Mouse (Mus musculus) right cerebral cortex, adult 18-20 months (tissue): Measurements from ENCODE around the gene Klf9.
A peak's percentile ranks its signal among the peaks of the same experiment; 100 is the strongest.
"Not testable (repeated sequence)": the region's sequence is repeated elsewhere in the genome, so short reads cannot be mapped to it uniquely, and the experiment has no call there.

Experiments
- DNase-seq: peaks from one replicate; pipeline ENCODE4 v3.0.0; 2022; ENCODE audit warnings: mixed read lengths

Gene Klf9

DNA sequence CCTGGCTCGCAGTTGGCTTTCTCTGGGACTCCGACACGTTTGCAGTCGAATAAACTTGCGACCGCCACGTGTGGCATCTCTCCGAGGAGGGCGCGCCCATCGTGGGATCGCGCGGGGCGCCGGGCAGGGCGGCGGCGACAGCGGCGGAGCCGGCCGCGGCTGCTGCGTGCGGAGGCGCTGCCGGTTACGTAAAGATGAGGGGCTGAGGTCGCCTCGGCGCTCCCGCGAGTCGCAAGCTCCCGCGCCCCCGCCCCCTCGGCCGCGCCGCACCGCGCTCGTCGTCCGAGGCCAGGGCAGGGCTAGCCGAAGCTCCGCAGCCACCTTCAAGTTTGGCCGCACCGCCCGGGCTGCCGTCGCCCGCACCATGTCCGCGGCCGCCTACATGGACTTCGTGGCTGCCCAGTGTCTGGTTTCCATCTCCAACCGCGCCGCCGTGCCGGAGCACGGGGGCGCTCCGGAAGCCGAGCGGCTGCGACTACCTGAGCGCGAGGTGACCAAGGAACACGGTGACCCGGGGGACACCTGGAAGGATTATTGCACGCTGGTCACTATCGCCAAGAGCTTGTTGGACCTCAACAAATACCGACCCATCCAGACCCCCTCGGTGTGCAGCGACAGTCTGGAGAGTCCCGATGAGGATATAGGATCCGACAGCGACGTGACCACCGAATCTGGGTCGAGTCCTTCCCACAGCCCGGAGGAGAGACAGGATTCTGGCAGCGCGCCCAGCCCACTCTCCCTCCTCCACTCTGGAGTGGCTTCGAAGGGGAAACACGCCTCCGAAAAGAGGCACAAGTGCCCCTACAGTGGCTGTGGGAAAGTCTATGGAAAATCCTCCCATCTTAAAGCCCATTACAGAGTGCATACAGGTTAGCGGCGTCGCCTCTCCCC is 610 bp downstream of the Klf9 start:
- peak; percentile 79 for DNase-seq

GRCm38 (mm10) chr19:23142427-23143073 is 1.5 kb downstream of the Klf9 start:
- no peak for DNase-seq

DNA sequence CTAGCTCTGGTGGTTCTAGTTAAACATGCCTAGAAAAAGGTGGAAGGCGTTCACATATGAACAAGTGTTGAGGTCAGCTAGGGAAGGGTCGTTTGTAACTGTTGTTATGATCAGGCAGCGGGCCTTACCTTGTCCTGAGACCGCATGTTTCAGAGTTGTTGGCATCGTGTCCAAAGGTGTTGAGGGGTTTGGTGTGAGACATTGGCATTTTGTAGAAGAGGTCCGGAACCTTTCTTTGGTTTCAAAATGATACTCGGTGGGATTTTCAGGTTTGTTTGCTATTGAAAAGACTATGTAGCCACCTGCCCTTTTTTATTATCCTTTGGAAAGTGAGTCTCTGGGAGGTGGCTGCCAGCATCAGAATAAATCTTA is 2.0 kb downstream of the Klf9 start:
- DNase-seq, result no peak

DNA sequence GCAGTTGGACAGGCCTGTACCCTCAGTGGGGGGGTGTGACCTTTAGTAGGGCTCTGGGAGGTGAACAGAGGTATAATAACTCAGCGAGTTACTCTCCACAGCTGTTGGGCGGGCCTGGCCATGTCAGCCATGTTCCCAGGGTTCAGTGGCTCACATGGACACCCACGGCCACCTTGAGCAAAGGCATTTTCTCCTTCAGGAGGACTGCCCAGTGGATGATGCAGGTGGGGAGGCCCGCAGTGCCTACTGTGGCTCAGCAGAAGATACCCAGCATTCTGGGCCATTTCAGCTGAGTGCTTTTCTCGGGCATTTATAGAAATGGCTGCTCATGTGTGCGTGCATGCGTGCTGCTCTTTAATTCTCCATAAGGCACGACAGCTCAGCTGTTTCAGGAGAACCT is 2.5 kb downstream of the Klf9 start:
- DNase-seq, result no peak

- DNase-seq, result no peak
These were observed 3.0 kb downstream of the Klf9 start for GRCm38 (mm10) chr19:23144031-23144430.

DNA sequence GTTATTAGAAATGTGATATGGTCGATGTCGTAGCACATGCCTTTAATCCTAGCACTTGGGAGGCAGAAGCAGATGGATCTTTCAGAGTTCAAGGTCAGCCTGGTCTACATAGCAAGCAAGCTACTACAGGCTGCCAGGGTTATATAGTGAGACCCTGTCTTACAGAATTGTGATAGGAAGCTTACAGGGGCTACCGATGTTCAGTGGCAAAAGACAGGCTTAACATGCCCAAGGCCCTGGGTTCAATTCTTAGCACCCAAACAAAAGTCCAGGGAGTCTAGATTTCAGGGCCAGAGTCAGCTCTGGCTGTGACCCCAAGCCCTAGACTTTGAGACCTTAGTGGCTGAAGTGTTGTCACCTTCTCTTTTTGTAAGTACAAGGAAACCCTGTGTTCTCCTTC is 4.1 kb downstream of the Klf9 start:
- no peak for DNase-seq

GRCm38 (mm10) chr19:23145575-23145974 is 4.5 kb downstream of the Klf9 start:
- DNase-seq, result not testable (repeated sequence)

DNA sequence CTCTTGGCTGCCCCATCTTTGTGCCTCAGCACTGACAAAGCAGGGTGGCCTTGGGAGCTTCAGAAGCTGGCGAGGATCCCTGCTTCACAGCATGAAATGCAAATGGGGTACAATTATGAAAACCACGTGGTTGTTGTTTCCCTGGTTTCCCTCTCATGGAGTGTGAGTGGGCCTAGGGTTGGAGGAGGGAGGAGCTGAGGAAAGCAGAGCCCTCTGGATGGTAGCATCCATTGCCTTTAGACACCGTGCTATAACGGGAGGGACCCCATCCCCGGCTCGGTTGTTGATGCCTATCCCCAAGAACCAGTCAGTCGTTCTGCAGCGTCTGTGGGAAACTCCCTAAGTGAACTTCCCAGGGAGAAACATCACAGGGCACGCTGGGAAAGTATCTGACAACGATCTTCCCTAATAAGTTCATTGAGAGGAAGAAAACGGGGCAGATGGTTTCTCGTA is 5.4 kb downstream of the Klf9 start:
- DNase-seq, result peak; percentile 84

- peak; percentile 84 for DNase-seq
These were observed 6.3 kb downstream of the Klf9 start for GRCm38 (mm10) chr19:23147026-23147966.

DNA sequence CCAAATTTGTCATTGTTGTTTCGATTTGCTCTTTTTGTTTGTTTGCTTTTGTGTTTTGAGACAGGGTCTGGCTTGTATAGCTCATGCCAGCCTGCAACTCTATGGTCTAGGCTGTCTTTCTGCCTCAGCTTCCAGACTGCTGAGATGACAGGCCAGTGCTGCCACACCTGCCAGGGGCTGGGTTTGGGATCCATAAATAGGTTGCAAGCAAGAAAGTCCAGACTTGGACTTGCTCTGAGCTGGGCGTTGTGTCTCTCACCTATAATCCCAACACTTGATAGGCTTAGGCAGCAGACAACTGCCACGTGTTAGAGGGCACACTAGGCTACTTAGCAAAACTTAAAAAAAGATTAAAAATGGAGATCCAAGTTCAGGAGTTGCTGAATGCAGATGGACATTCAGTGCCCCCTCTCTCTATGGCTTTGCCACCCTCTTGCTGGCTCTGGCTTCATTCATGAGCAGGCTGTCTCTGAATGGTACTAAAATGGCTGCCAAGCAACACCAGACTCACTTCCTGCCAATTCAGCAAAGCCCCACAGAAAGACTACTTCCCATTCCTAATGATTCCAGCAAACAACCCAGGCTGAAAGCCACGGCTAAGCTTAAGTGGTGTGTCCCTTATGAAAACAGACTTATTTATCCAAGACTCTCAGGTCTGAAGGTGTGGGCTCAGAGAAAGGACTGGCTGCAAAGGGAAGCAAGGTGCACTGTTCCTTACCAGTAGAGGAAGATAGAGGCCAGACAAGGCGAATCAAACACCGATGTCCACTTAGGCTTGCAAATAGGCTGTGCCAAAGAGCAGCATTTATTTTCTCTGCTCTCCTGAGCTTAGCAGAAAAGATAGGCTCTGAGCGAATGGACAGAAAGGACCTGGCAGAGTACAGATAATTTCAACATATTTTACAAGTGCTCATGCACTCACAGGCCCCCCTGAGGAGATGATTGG is 8.7 kb downstream of the Klf9 start:
- no peak for DNase-seq

DNA sequence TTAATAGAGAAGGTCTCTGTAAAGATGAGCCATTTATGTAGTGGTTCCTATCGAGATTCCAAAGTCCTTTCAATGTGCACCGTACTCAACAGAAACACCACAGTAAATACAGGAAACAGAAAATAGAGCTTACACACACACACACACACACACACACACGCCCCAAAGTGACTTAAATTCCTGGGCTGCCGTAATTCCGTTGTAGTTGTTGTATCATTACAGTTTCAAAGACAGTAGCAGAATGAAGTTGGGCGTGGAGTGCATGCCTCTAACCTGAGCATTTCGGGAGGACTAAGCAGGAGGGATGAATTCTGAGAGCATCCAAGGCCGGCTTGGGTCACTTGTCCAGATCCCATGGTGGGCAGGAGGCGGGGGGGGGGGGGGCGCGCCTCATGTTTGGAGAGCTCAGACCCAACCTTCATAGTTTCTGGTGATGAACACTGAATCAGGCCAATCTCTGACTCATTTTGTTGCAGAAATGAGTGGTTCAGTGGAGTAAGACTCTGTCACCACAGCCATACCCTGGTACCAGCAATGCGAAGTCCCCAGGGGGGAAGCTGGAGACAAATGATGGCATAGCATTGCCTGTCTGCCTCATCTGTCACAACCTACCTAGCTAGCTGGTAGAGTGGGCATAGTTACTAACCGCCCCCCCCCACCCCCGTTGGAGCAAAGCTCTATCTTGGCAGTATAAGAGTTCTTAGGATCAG is 9.7 kb downstream of the Klf9 start:
- no peak for DNase-seq

DNA sequence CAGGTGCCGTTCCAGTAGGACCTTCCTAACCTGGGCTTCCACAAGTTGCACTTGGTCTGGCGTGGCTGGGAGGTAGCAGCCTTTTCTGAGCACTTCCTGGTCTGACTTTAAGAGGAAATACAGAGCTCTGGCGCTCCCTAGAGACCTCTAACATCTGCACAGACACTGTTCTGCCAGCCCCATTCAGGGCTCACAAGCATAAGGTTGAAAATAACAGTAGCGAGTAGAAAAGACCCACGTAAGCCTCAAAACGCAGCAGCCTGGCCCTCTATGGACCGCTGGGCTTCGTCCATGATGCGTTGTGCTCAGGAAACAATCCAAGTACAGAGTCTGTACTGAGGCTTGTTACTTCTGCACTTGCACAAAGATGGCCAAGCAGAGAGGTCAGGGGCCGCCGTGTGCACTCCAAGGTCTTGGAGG is 10.6 kb downstream of the Klf9 start:
- no peak for DNase-seq

DNA sequence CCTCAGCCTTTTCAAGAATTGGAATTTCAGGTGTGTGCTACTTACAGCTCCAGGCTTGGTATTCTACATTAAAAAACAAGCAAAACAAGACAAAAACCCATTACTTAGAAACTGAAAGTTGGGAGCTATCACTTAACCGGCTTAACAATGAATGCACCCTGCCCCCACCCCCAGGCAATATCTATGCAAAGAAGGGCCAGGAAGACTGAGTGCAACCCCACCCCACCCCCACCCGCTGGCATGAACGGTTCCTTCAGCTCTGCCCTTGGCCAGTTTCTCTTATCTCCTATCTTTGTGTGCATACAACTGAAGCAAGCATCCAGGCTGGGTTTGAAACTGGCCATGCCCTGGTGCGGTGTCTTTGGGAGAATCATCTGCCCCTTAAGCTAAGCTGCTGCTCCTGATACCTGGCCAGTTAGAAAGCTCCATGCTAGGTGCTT is 11.2 kb downstream of the Klf9 start:
- no peak for DNase-seq

GRCm38 (mm10) chr19:23152771-23153605 is 12.0 kb downstream of the Klf9 start:
- DNase-seq, result no peak

DNA sequence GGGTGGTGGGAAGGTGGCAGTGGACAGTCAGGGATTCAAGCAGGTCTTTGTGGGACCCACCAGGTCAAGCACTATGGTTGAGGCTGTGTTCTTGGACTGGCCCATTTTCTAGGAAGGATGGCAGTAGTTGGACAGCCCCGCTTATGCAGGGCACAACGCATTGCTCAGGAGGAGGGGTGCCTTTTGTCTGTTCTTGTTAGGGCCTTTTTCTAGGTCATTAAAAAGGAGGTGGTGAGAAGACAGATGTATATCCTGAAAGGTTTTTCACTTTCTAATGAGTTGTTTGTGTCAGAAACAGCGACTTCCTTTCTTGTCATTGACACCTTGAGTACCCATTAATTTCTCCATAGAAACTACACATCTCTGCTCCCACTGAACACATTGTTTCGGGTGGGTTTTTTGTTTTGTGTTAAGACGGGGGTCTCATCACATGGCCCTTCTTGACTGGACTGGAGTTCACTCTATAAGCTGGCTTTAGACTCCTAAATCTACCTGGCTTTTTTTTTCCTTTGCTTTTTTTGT is 12.6 kb downstream of the Klf9 start:
- no peak for DNase-seq

DNA sequence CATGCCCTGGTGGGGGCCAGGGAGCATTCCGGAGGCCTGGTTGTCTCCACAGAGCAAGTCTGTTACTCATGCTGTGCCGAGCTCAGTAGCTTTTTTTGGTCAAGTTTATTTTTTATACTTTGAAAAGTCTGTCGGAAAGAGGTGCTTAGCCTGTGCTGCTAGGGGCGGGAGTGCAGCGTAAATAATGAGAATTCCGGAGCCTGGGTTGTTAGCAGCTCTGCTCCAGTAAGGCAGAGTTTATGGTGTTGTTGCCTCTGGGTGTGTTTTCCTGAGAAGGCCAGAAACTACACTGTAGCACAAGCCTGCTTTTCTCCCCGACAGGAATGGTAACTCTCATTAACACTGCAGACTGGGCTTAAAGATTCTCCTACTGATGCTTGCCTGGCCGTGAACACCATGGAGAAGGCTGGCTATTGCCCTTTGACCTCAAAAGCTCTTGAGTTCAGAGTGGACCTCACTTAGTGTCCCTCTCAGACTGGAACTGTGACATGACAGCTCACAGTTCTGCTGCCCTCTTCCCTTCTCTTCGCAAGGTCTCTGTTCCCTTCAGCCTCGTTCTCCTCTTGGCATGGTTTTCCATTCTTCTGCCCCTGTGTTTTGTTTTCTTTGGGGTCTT is 18.9 kb downstream of the Klf9 start:
- DNase-seq, result no peak

DNA sequence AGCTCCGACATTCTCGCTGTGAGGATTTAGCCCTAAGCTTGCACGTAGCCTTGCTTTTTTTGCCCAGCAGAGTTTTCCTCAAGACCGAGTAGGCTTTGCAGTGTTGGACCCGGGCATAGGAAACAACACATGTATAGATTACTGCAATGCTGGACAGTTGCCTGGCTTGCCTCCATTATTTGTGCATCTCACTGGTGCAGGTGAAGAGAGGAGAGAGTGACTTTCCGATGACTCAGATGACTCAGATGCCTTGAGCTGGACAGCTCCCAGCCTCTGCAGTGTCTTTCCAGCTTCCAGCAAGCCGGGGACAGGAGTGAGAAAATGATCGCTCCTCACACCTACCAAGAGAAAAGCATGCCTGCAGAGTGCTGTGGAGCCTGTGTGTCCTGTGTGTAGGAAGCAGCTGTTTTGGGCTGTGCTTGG is 21.4 kb downstream of the Klf9 start:
- DNase-seq, result peak; percentile 74

- DNase-seq, result no peak
These were observed 21.9 kb downstream of the Klf9 start for GRCm38 (mm10) chr19:23162877-23163276.

- DNase-seq, result no peak
These were observed 22.3 kb downstream of the Klf9 start for GRCm38 (mm10) chr19:23163361-23163760.
